Mouse (Mus musculus) MEL (cell line): ENCODE measurements around the gene Nrk. TPM values are rescaled to one million over a fixed set of nuclear protein-coding genes. Genes with fewer than 3 reads are reported as not detected.

Experiments used
- DNase-seq: peaks from one replicate; pipeline ENCODE4 v3.0.0; 2011; ENCODE audit warnings: low read depth, low spot score
- H3K27ac ChIP-seq: 2 replicates; pipeline ENCODE4 v1.5.1; 2012; ENCODE audit warnings: low read depth, mild to moderate bottlenecking, control low read depth, low read length, moderate library complexity; ENCODE audit not compliant: control insufficient read depth
- H3K27me3 ChIP-seq, 2 experiments: fragments of 150-350 bp in 1 of 2; sonication (generic) in 1 of 2; 2 replicates each; pipeline ENCODE4 v1.6.1; 2012; ENCODE audit warnings: low read length in 2 of 2, mild to moderate bottlenecking in 2 of 2, improper control_type of control experiment in 1 of 2, moderate library complexity in 1 of 2; ENCODE audit not compliant: insufficient read depth in 2 of 2, control insufficient read depth in 1 of 2
- H3K36me3 ChIP-seq, 2 experiments: 2 replicates each; pipeline ENCODE4 v1.6.1; 2012 to 2014; ENCODE audit warnings: low read length in 2 of 2, improper control_type of control experiment in 1 of 2, inconsistent platforms in 1 of 2, mild to moderate bottlenecking in 1 of 2; ENCODE audit not compliant: insufficient read depth in 2 of 2, control insufficient read depth in 1 of 2
- H3K4me1 ChIP-seq, 2 experiments: fragments of 150-350 bp in 1 of 2; sonication (generic) in 1 of 2; 2 replicates each; pipeline ENCODE4 v1.6.1; 2012; ENCODE audit warnings: low read length in 2 of 2, improper control_type of control experiment in 1 of 2, mild to moderate bottlenecking in 1 of 2; ENCODE audit not compliant: insufficient read depth in 2 of 2, control insufficient read depth in 1 of 2
- H3K4me3 ChIP-seq, 2 experiments: fragments of 150-350 bp in 1 of 2; sonication (generic) in 1 of 2; 2 replicates each; pipeline ENCODE4 v1.5.1; 2012; ENCODE audit warnings: low read depth in 2 of 2, low read length in 2 of 2, mild to moderate bottlenecking in 2 of 2, moderate library complexity in 2 of 2, control low read depth in 1 of 2, improper control_type of control experiment in 1 of 2; ENCODE audit not compliant: control insufficient read depth in 1 of 2, insufficient read depth in 1 of 2
- H3K79me2 ChIP-seq: 2 replicates; pipeline ENCODE4 v1.6.1; 2012; ENCODE audit warnings: mild to moderate bottlenecking, low read length, moderate library complexity; ENCODE audit not compliant: control insufficient read depth, poor library complexity, insufficient read depth
- H3K9ac ChIP-seq: 2 replicates; pipeline ENCODE4 v1.6.1; 2012; ENCODE audit warnings: low read depth, mild to moderate bottlenecking, control low read depth, low read length, moderate library complexity; ENCODE audit not compliant: control insufficient read depth, poor library complexity, severe bottlenecking
- H3K9me3 ChIP-seq: fragments of 150-350 bp; sonication (generic); replicated peaks from 2 replicates; pipeline ENCODE4 v1.6.1; 2012; ENCODE audit warnings: mild to moderate bottlenecking, low read length, improper control_type of control experiment, moderate library complexity; ENCODE audit not compliant: insufficient read depth
- BHLHE40 ChIP-seq: IDR thresholded peaks from 2 replicates; pipeline ENCODE4 v1.6.1; 2012; ENCODE audit warnings: low read depth, mild to moderate bottlenecking, inconsistent platforms, low read length, improper control_type of control experiment, borderline replicate concordance
- CHD2 ChIP-seq: IDR thresholded peaks from 2 replicates; pipeline ENCODE4 v1.6.1; 2011; ENCODE audit warnings: low read length, improper control_type of control experiment
- ELF1 ChIP-seq: IDR thresholded peaks from 2 replicates; pipeline ENCODE4 v1.6.1; 2014; ENCODE audit warnings: low read depth, mild to moderate bottlenecking, inconsistent platforms, low read length, improper control_type of control experiment, moderate library complexity
- EP300 ChIP-seq, 2 experiments: IDR thresholded peaks; 2 replicates each; pipeline ENCODE4 v1.6.1; 2011; ENCODE audit warnings: improper control_type of control experiment in 2 of 2, low read length in 2 of 2, low read depth in 1 of 2, mild to moderate bottlenecking in 1 of 2
- ETS1 ChIP-seq: IDR thresholded peaks from 2 replicates; pipeline ENCODE4 v1.6.1; 2012; ENCODE audit warnings: low read depth, mild to moderate bottlenecking, inconsistent platforms, low read length, improper control_type of control experiment, moderate library complexity
- KAT2A ChIP-seq: conservative IDR thresholded peaks from 2 replicates; pipeline ENCODE4 v1.6.1; 2012; ENCODE audit warnings: low read depth, low read length, improper control_type of control experiment, inconsistent platforms
- MAFK ChIP-seq: IDR thresholded peaks from 2 replicates; pipeline ENCODE4 v1.6.1; 2011; ENCODE audit warnings: low read depth, mild to moderate bottlenecking, low read length, improper control_type of control experiment, borderline replicate concordance
- MEF2A ChIP-seq: IDR thresholded peaks from 2 replicates; pipeline ENCODE4 v1.6.1; 2014; ENCODE audit warnings: low read depth, mild to moderate bottlenecking, inconsistent platforms, low read length, improper control_type of control experiment; ENCODE audit not compliant: poor library complexity, insufficient replicate concordance, severe bottlenecking; ENCODE audit errors: extremely low read depth
- MYB ChIP-seq: IDR thresholded peaks from 2 replicates; pipeline ENCODE4 v1.6.1; 2011; ENCODE audit warnings: mild to moderate bottlenecking, low read depth, low read length, improper control_type of control experiment
- POLR2A ChIP-seq, 2 experiments: IDR thresholded peaks; 2 replicates each; pipeline ENCODE4 v1.6.1; 2011 to 2012; ENCODE audit warnings: low read length in 2 of 2, mild to moderate bottlenecking in 2 of 2, control low read depth in 1 of 2, improper control_type of control experiment in 1 of 2, low read depth in 1 of 2, moderate library complexity in 1 of 2; ENCODE audit not compliant: control insufficient read depth in 1 of 2, insufficient read depth in 1 of 2, poor library complexity in 1 of 2
- POLR2AphosphoS2 ChIP-seq: IDR thresholded peaks from 2 replicates; pipeline ENCODE4 v1.6.1; 2011; ENCODE audit warnings: low read length, improper control_type of control experiment
- RAD21 ChIP-seq: IDR thresholded peaks from 2 replicates; pipeline ENCODE4 v1.6.1; 2011; ENCODE audit warnings: mild to moderate bottlenecking, low read depth, low read length, improper control_type of control experiment
- SIN3A ChIP-seq: IDR thresholded peaks from 2 replicates; pipeline ENCODE4 v1.6.1; 2012; ENCODE audit warnings: low read length, improper control_type of control experiment, inconsistent platforms
- SMC3 ChIP-seq: IDR thresholded peaks from 2 replicates; pipeline ENCODE4 v1.6.1; 2011; ENCODE audit warnings: low read depth, low read length, improper control_type of control experiment
- TAL1 ChIP-seq: IDR thresholded peaks from 2 replicates; pipeline ENCODE4 v1.6.1; 2012; ENCODE audit warnings: mild to moderate bottlenecking, inconsistent platforms, low read length, moderate library complexity, mixed read lengths
- TBP ChIP-seq: IDR thresholded peaks from 2 replicates; pipeline ENCODE4 v1.8.0; 2011; ENCODE audit warnings: low read depth, low read length, improper control_type of control experiment
- TCF12 ChIP-seq: IDR thresholded peaks from 2 replicates; pipeline ENCODE4 v1.6.1; 2014; ENCODE audit warnings: low read depth, mild to moderate bottlenecking, inconsistent platforms, low read length, improper control_type of control experiment, moderate library complexity
- UBTF ChIP-seq: IDR thresholded peaks from 2 replicates; pipeline ENCODE4 v1.6.1; 2012; ENCODE audit warnings: low read depth, mild to moderate bottlenecking, inconsistent platforms, low read length, improper control_type of control experiment, moderate library complexity, borderline replicate concordance; ENCODE audit not compliant: insufficient read depth
- USF2 ChIP-seq, 2 experiments: IDR thresholded peaks; 2 replicates each; pipeline ENCODE4 v1.6.1; 2011 to 2012; ENCODE audit warnings: improper control_type of control experiment in 2 of 2, low read length in 2 of 2, borderline replicate concordance in 1 of 2, inconsistent platforms in 1 of 2, low read depth in 1 of 2, mild to moderate bottlenecking in 1 of 2; ENCODE audit not compliant: insufficient read depth in 1 of 2
- ZC3H11A ChIP-seq: IDR thresholded peaks from 2 replicates; pipeline ENCODE4 v1.6.1; 2012; ENCODE audit warnings: low read depth, mild to moderate bottlenecking, inconsistent platforms, low read length, improper control_type of control experiment
- ZNF384 ChIP-seq: IDR thresholded peaks from 2 replicates; pipeline ENCODE4 v1.6.1; 2012; ENCODE audit warnings: low read depth, mild to moderate bottlenecking, inconsistent platforms, low read length, improper control_type of control experiment
- polyA plus RNA-seq, 2 experiments: library from polyadenylated mRNA; stranded (reverse) in 1 of 2; unstranded in 1 of 2; fragments of >175 nt in 1 of 2; fragments of >200 nt in 1 of 2; gene quantifications; 2 replicates each; pipeline versions ENCODE4 v1.2.1 to v1.2.4; 2012; ENCODE audit warnings: low replicate concordance in 2 of 2, low read depth in 1 of 2; ENCODE audit not compliant: insufficient read length in 2 of 2, insufficient read depth in 1 of 2, missing spikeins in 1 of 2
- total RNA-seq: library from RNA; depleted of rRNA; stranded (reverse); fragments of 300-350 nt; gene quantifications from 2 replicates; pipeline ENCODE4 v1.2.3, GENCODE M21; 2012

Nrk gene
- total and polyA plus RNA-seq, 3 experiments, result not detected

- no peak overlapping the region for H3K9ac ChIP-seq
- TF ChIP-seq MYB, result no peak
- no peak for TF ChIP-seq POLR2A (IDR thresholded peaks at IDR 0.05; ENCODE audit: control insufficient read depth in 1 of 2, insufficient read depth in 1 of 2, low read depth in 1 of 2, low read length in 2 of 2, poor library complexity in 1 of 2)
- TF ChIP-seq TAL1, result no peak
- TF ChIP-seq CHD2, result no peak
- no peak for TF ChIP-seq TCF12
- TF ChIP-seq TBP, result no peak
- no peak for TF ChIP-seq SIN3A
- TF ChIP-seq SMC3, result no peak
- no peak for TF ChIP-seq USF2 (IDR thresholded peaks at IDR 0.05; ENCODE audit: borderline replicate concordance in 1 of 2, insufficient read depth in 1 of 2, low read depth in 1 of 2, low read length in 2 of 2)
- TF ChIP-seq RAD21, result no peak
- TF ChIP-seq EP300 (IDR thresholded peaks at IDR 0.05; ENCODE audit: low read depth in 1 of 2, low read length in 2 of 2), result no peak
- no peak for TF ChIP-seq ELF1
- TF ChIP-seq KAT2A, result no peak
- no peak for TF ChIP-seq POLR2AphosphoS2
- TF ChIP-seq MEF2A, result no peak
- no peak for TF ChIP-seq BHLHE40
- no peak for TF ChIP-seq ZNF384
- no peak for TF ChIP-seq UBTF
- TF ChIP-seq ZC3H11A, result no peak
- no peaks in the 10 kb centered on the region for H3K79me2 ChIP-seq
- no peaks in the 10 kb centered on the region for H3K27me3 ChIP-seq
- no peaks in the 10 kb centered on the region for H3K9me3 ChIP-seq
- H3K4me3 ChIP-seq, result no peak overlapping the region
- no peak for DNase-seq
- no peaks in the 10 kb centered on the region for H3K36me3 ChIP-seq
- H3K4me1 ChIP-seq, result no peaks in the 10 kb centered on the region
- H3K27ac ChIP-seq, result no peak overlapping the region
Observed at GRCm38 (mm10) chrX:138914777-138915114, 516 bp downstream of the Nrk start.

GRCm38 (mm10) chrX:138919030-138919429, 4.8 kb downstream of the Nrk start:
- Histone ChIP-seq H3K9ac (no peak overlapping the region), H3K4me3 (no peak overlapping the region), H3K9me3 (no peaks in the 10 kb centered on the region), H3K4me1 (no peaks in the 10 kb centered on the region), H3K27ac (no peak overlapping the region), H3K79me2 (no peaks in the 10 kb centered on the region), H3K27me3 (no peaks in the 10 kb centered on the region), H3K36me3 (no peaks in the 10 kb centered on the region)
- TF ChIP-seq ZNF384, result no peak
- TF ChIP-seq ETS1, result no peak
- TF ChIP-seq TBP, result no peak
- TF ChIP-seq MAFK, result no peak
- no peak for TF ChIP-seq TAL1
- TF ChIP-seq MYB, result no peak
- TF ChIP-seq EP300 (IDR thresholded peaks at IDR 0.05; ENCODE audit: low read depth in 1 of 2, low read length in 2 of 2), result no peak
- TF ChIP-seq ZC3H11A, result no peak
- TF ChIP-seq ELF1, result no peak
- DNase-seq, result no peak
